Mouse (Mus musculus): ENCODE data around the gene Eml5. TPM values are rescaled to one million over a fixed set of nuclear protein-coding genes. Genes with fewer than 3 reads are reported as not detected.

The Eml5 gene
- polyA plus RNA-seq (2012; rRNA removed; ENCODE audit: low replicate concordance) = 4.1 and 4.9 TPM in 2 replicates

GRCm38 (mm10) chr12:98900881-98901801, at the start of gene Eml5:
Gene Eml5 (minus strand): TSS chr12:98901484.

GRCm38 (mm10) chr12:98920194-98920991, 19.1 kb upstream of the Eml5 start, which contains the start of gene Ttc8:
Gene Ttc8 (plus strand): TSS chr12:98920574.

GRCm38 (mm10) chr12:98746746-98747379, 154.4 kb downstream of the Eml5 start, which contains the start of gene Zc3h14:
Gene Zc3h14 (plus strand): TSS chr12:98746964.

GRCm38 (mm10) chr12:98736951-98737800, 164.1 kb downstream of the Eml5 start, which contains the start of gene Ptpn21:
Gene Ptpn21 (minus strand): TSS chr12:98737405.

Other genes starting within 250 kb of the Eml5 start
- 16.9 and 24.2 TPM in 2 replicates for gene Ptpn21, start 164.1 kb downstream of the Eml5 start, polyA plus RNA-seq (2012; rRNA removed; ENCODE audit: low replicate concordance)
- gene Zc3h14, start 154.5 kb downstream of the Eml5 start, polyA plus RNA-seq (2012; rRNA removed; ENCODE audit: low replicate concordance) = 46.5 and 63.2 TPM in 2 replicates
- gene Ttc8, start 19.1 kb upstream of the Eml5 start, polyA plus RNA-seq (2012; rRNA removed; ENCODE audit: low replicate concordance) = 21.4 and 39.0 TPM in 2 replicates